Mouse (Mus musculus): Measurements from ENCODE around the gene AU021092.

AU021092 gene

DNA sequence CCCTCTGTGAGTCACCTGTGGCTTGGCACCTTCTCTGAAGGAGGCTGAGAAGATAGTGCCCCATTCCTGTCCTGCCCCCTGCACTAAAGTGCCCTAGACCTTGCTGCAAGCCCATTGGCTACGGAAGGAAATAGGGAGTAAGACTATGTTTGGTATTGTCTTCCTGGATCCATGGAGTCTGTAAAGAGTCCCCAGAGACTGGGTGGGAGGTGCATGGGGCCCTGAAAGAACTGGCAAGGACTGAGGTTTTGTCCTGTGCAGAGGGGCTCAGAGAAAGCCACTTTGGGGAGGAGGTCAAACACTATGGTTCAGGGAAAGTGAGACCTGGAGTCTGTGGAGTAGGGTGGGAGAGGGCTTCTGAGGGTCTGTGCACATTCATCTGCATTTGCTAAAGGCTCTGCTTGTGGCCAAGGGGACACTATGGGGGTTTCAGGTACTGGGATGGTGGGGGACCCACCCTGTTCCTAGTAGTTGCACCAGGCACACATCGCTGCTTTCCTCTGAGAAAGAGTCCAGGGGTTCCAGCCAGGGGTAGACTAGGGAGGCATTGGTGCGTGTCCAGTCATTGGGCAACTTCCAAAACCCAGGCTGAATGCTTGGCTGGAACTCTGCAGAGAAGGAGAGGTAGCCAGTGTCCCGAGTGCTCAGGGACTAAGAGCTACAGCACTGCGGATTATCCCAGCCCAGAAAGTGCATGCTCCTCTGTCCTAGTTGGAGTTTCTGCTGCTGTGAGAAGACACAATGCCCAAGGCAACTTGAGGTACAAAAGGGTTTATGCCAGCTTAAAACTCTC lies 4.6 kb downstream of the AU021092 start:
- in situ Hi-C loops (cut with MboI; ENCODE audit: low pct_unique_long_range_greater_than_20kb in 1 of 2, low sequenced_read_pairs in 2 of 2, unreplicated experiment in 1 of 2) = no loop called here

DNA sequence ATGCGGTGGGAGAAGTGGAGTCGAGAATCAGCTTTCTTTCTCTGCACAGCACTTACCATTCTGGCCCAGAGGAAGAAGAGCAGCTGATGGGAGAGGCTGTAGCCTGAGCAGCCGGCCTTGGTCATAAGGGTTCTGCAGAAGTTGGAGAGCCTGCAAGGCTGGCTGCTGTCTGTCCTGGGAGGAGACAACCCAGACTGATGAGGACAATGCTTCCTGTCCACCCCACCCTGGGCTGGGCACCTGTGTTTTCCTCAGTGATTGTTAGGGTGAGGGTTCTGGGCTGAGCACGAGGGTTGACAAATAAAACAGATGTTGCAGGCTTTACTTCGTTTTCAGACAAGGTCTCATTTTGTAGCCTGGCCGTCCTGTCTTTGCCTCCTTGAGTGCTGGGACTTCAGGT lies 5.4 kb downstream of the AU021092 start:
- in situ Hi-C loops (cut with MboI; ENCODE audit: low pct_unique_long_range_greater_than_20kb in 1 of 2, low sequenced_read_pairs in 2 of 2, unreplicated experiment in 1 of 2) = no loop called here

- in situ Hi-C loops (cut with MboI; ENCODE audit: low pct_unique_long_range_greater_than_20kb in 1 of 2, low sequenced_read_pairs in 2 of 2, unreplicated experiment in 1 of 2) = no loop called here
Observed at GRCm38 (mm10) chr16:5214126-5214525, 8.0 kb downstream of the AU021092 start.

GRCm38 (mm10) chr16:5212150-5212549 lies 9.9 kb downstream of the AU021092 start:
- in situ Hi-C loops (cut with MboI; ENCODE audit: low pct_unique_long_range_greater_than_20kb in 1 of 2, low sequenced_read_pairs in 2 of 2, unreplicated experiment in 1 of 2) = no loop called here

GRCm38 (mm10) chr16:5210365-5210764 lies 11.7 kb downstream of the AU021092 start:
- in situ Hi-C loops (cut with MboI; ENCODE audit: low pct_unique_long_range_greater_than_20kb in 1 of 2, low sequenced_read_pairs in 2 of 2, unreplicated experiment in 1 of 2) = no loop called here

- in situ Hi-C loops (cut with MboI; ENCODE audit: low pct_unique_long_range_greater_than_20kb in 1 of 2, low sequenced_read_pairs in 2 of 2, unreplicated experiment in 1 of 2) = no loop called here
Observed at GRCm38 (mm10) chr16:5206051-5206450, 16.0 kb downstream of the AU021092 start.

DNA sequence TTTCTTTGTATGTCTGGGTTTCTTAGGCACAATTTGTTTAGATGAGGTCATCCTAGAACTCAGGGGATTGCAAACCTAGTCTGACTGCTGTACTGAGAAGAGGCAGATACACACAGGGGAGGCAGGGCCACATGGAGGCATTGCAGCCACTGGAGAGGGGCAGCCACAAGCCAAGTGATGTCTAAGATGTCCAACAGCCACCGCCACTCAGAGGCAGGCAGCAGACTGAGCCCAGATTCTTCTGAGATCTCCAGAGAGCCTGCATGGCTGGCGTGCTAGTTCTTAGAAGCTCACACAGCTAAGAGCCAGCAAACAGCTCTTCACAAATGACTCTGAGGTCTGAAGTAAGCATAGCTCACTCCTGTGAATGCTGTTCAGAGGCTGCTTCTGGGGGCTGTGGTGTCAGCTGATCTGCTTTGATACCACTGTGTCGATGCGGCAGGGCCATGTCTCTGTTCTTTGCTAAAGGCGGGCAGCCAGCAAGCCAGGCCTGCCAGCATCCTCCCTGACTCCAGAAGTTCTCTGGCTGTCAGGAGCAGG lies 16.6 kb downstream of the AU021092 start:
- in situ Hi-C loops (cut with MboI; ENCODE audit: low pct_unique_long_range_greater_than_20kb in 1 of 2, low sequenced_read_pairs in 2 of 2, unreplicated experiment in 1 of 2) = no loop called here

DNA sequence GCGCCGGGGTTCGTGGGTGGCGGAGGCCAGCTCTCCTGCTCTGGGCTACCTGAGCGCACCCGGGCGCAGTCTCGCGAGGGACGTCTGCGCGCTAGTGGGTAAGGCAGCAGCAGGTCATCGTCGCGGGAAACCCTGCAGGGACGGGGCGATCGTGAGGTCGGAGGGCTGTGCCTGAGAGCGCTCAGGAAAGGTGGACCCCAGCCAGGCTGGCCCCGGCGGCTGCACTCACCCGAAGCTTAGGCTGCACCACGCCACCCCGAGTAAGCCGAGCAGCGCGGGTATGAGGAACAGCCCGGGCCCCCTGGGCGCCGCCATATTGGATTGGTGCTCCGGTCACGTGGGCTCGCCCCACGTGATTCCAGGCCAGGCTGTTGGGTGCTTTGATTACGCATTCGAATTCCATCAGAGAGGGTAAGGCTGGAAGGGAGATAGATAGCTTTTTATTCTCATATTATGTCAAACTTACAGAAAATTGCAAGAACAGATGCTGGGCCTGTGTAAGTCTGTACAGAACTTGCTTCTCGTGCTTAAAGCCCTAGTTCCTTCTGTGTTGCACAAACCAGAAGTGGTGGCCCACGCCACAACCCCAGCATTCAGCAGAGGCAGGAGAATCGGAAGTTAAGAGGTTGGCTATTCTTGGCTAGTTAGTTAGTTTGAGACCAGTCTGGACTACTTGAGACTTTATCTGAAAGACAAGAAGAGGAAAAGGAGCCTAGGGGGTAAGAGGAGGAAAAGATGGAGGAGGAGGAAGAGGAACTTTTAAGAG lies 18.2 kb downstream of the AU021092 start, which contains the start of gene Nagpa:
Gene Nagpa (minus strand): TSS at position 345 of the 766 bp plus-strand sequence.
- in situ Hi-C loops (cut with MboI; ENCODE audit: low pct_unique_long_range_greater_than_20kb in 1 of 2, low sequenced_read_pairs in 2 of 2, unreplicated experiment in 1 of 2) = no loop called here

DNA sequence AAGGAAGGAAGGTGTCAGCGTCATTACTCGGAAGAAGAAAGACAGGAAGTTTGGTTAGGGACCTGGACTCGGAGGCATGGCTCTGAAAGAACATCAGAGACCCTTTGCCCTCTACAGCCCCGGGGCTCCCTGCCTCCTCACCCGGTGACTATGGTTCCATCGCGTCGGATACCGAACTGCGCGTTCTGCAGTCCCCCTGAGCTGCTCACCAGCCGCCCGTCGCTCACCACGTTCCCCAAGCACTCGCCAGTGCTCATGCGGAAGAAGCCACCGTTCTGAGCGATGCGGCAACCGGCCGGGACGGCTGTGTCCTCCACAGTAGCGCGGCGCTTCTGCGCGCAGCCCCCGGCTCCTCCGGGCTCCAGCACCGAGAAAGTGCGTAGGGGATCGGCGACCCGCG lies 18.9 kb downstream of the AU021092 start:
- in situ Hi-C loops (cut with MboI; ENCODE audit: low pct_unique_long_range_greater_than_20kb in 1 of 2, low sequenced_read_pairs in 2 of 2, unreplicated experiment in 1 of 2) = no loop called here

GRCm38 (mm10) chr16:5202681-5203080 lies 19.4 kb downstream of the AU021092 start:
- in situ Hi-C loops (cut with MboI; ENCODE audit: low pct_unique_long_range_greater_than_20kb in 1 of 2, low sequenced_read_pairs in 2 of 2, unreplicated experiment in 1 of 2) = no loop called here

GRCm38 (mm10) chr16:5195080-5195479 lies 27.0 kb downstream of the AU021092 start:
- in situ Hi-C loops (cut with MboI; ENCODE audit: low pct_unique_long_range_greater_than_20kb in 1 of 2, low sequenced_read_pairs in 2 of 2, unreplicated experiment in 1 of 2) = no loop called here

GRCm38 (mm10) chr16:5186234-5186633 lies 35.9 kb downstream of the AU021092 start:
- in situ Hi-C loops (cut with MboI; ENCODE audit: low pct_unique_long_range_greater_than_20kb in 1 of 2, low sequenced_read_pairs in 2 of 2, unreplicated experiment in 1 of 2) = no loop called here

- in situ Hi-C loops (cut with MboI; ENCODE audit: low pct_unique_long_range_greater_than_20kb in 1 of 2, low sequenced_read_pairs in 2 of 2, unreplicated experiment in 1 of 2) = no loop called here
Observed at GRCm38 (mm10) chr16:5185691-5186090, 36.4 kb downstream of the AU021092 start.

GRCm38 (mm10) chr16:5184956-5185355 lies 37.1 kb downstream of the AU021092 start:
- in situ Hi-C loops (cut with MboI; ENCODE audit: low pct_unique_long_range_greater_than_20kb in 1 of 2, low sequenced_read_pairs in 2 of 2, unreplicated experiment in 1 of 2) = no loop called here

- in situ Hi-C loops (cut with MboI; ENCODE audit: low pct_unique_long_range_greater_than_20kb in 1 of 2, low sequenced_read_pairs in 2 of 2, unreplicated experiment in 1 of 2) = no loop called here
Observed at GRCm38 (mm10) chr16:5184101-5184500, 38.0 kb downstream of the AU021092 start.

GRCm38 (mm10) chr16:5183310-5183975 lies 38.7 kb downstream of the AU021092 start:
- in situ Hi-C loops (cut with MboI; ENCODE audit: low pct_unique_long_range_greater_than_20kb in 1 of 2, low sequenced_read_pairs in 2 of 2, unreplicated experiment in 1 of 2) = no loop called here

DNA sequence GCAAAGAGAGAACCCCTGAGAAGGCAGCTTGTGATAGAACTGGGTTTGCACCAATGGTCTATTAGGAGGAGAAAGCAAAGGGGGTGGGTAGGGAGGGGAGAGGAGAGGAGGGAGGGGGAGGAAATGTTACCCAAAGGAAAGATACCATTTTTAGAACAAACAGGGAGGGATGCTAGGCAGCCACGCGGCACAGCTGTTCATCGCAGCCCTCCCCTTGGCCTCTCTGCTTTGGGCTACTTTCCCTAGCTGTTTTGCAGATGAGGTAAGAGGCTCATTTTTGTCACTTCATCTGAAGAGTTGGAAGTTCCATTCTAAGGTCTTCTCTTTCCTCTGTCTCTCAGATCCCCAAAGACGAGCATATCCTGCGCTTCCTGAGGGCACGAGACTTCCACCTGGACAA lies 49.5 kb downstream of the AU021092 start:
- in situ Hi-C loops (cut with MboI; ENCODE audit: low pct_unique_long_range_greater_than_20kb in 1 of 2, low sequenced_read_pairs in 2 of 2, unreplicated experiment in 1 of 2) = no loop called here

- in situ Hi-C loops (cut with MboI; ENCODE audit: low pct_unique_long_range_greater_than_20kb in 1 of 2, low sequenced_read_pairs in 2 of 2, unreplicated experiment in 1 of 2) = no loop called here
Observed at GRCm38 (mm10) chr16:5168829-5169228, 53.3 kb downstream of the AU021092 start.

- in situ Hi-C loops (cut with MboI; ENCODE audit: low pct_unique_long_range_greater_than_20kb in 1 of 2, low sequenced_read_pairs in 2 of 2, unreplicated experiment in 1 of 2) = no loop called here
Observed at GRCm38 (mm10) chr16:5168038-5168437, 54.1 kb downstream of the AU021092 start.

All from mouse embryonic stem cell (cell line).